Mouse (Mus musculus): ENCODE results near the gene Aqp2.

Gene Aqp2

GRCm38 (mm10) chr15:99618595-99618994 lies 39.7 kb downstream of the Aqp2 start:
- DNase-seq (ENCODE audit: low spot score in 2 of 2), result no peak

DNA sequence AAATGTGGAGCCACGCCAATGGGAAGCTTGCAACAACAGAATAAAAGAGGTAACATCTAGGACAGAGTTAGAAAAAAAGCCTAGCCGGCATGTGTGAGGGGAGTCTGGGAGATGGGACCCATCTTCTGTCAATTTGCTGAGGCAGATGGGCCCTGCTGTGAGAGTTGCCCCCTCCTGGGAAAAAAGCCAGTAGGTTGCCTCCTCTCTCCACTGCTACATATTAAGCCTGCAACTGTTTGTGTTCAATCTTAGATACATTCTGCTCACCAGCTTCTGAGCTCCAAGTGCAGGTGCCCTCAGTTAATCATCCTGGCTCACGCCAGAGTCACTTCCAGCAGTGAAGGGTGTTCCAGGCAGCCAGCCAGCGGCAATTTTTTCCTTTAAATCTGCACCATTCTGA lies 41.0 kb downstream of the Aqp2 start:
- no peak for DNase-seq (ENCODE audit: low spot score in 2 of 2)

GRCm38 (mm10) chr15:99622063-99622462 lies 43.2 kb downstream of the Aqp2 start:
- DNase-seq (ENCODE audit: low spot score in 2 of 2), result no peak

- DNase-seq (ENCODE audit: low spot score in 2 of 2), result no peak
Measured at GRCm38 (mm10) chr15:99631618-99632017, 52.8 kb downstream of the Aqp2 start.
